Mouse (Mus musculus) erythroblast, embryonic 14.5 days (primary cell): Measurements from ENCODE around the gene Eno4. TPM values are rescaled to one million over a fixed set of nuclear protein-coding genes. Genes with fewer than 3 reads are reported as not detected.

Source experiments
- H3K27me3 ChIP-seq: 2 replicates; pipeline ENCODE4 v1.6.1; 2012; ENCODE audit warnings: inconsistent platforms; ENCODE audit not compliant: control insufficient read depth
- H3K36me3 ChIP-seq: 2 replicates; pipeline ENCODE4 v1.6.1; 2012; ENCODE audit warnings: mild to moderate bottlenecking, inconsistent platforms; ENCODE audit not compliant: control insufficient read depth
- H3K4me1 ChIP-seq: 2 replicates; pipeline ENCODE4 v1.6.1; 2012; ENCODE audit warnings: inconsistent platforms; ENCODE audit not compliant: control insufficient read depth
- H3K4me3 ChIP-seq: replicated peaks from 2 replicates; pipeline ENCODE3; 2012; ENCODE audit warnings: moderate library complexity, mild to moderate bottlenecking, inconsistent platforms
- H3K9me3 ChIP-seq: 2 replicates; pipeline ENCODE4 v1.6.1; 2012; ENCODE audit warnings: low read length, inconsistent platforms, mixed read lengths; ENCODE audit not compliant: control insufficient read depth
- GATA1 ChIP-seq: IDR thresholded peaks from 2 replicates; pipeline ENCODE4 v1.6.1; 2012; ENCODE audit warnings: low read length, inconsistent platforms, mixed read lengths
- TAL1 ChIP-seq: IDR thresholded peaks from 3 replicates; pipeline ENCODE4 v1.6.1; 2012; ENCODE audit warnings: low read length, inconsistent platforms, mixed read lengths
- polyA plus RNA-seq: library from polyadenylated mRNA; stranded (reverse); fragments of >175 nt; gene quantifications from 2 replicates; pipeline ENCODE4 v1.2.3, GENCODE M21; 2012

The Eno4 gene
- polyA plus RNA-seq, 1 experiment: not detected

DNA sequence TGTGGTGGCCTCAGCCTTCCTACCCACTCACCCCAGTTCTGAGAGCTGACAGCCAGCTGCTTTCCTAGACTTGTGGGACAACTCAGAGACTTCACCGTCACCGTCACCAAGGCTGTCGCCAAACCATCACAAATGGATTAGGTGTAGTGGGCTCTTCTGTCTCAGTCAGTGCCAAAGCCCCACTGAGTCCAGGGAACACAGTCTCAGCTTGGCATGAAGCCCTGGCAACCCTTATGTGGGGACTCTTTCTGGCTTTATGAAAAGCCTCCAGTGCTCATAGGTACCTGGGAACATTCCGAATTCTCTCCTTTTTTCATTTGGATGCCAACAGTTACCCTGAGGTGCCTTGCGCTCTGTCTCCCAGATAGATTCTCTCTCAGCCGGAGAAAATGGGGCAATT is 29.9 kb upstream of the Eno4 start:
- Histone ChIP-seq H3K27me3 (no peaks in the 10 kb centered on the region), H3K36me3 (no peaks in the 10 kb centered on the region), H3K4me1 (no peaks in the 10 kb centered on the region), H3K4me3 (no peak overlapping the region), H3K9me3 (no peaks in the 10 kb centered on the region)
- no peak for TF ChIP-seq GATA1
- no peak for TF ChIP-seq TAL1

DNA sequence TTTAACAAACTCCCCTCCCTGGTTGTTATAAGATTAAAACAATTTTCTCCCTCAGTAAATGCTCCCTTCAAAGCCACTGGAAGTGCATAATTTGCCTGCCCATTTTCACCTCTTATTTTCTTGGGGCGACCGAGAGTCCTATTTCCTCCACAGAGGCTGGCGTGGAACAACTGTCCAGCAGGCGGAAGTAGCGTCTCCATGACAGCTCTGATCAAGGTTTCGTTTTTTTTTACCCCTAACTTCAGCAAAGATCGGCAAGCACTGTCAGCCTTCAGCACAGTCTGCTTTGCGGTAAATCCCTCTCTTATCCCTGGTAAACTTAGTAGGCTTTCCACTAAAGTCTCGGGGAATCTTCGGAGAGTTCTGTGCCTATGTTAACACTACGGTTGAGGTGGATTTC is 24.6 kb upstream of the Eno4 start:
- Histone ChIP-seq H3K27me3 (no peaks in the 10 kb centered on the region), H3K9me3 (no peaks in the 10 kb centered on the region; the same call in 1 of the 2 replicates), H3K4me3 (no peak overlapping the region), H3K36me3 (no peaks in the 10 kb centered on the region), H3K4me1 (no peaks in the 10 kb centered on the region)
- TF ChIP-seq GATA1 (no peak), TAL1 (no peak)

DNA sequence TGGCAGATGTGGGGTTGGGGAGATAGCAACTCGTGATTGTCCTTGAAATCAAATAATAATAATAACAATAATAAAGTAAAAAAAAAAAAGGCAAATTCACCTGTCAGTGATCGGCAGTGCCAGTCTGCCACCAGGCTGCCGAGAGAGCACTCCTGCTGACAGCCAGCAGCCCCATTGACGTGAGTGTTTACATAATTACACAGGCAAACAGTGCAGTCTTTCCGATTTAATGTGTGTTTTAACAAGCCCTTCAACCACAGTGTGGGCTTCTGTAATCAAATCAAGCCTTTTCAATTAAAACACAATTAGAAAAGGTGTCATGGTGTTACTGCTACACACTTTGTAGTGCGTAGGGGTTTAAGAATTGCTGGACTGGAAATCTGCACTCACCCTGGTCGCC is 24.1 kb upstream of the Eno4 start:
- H3K36me3 ChIP-seq: no peaks in the 10 kb centered on the region
- no peak overlapping the region for H3K4me3 ChIP-seq
- TF ChIP-seq GATA1 (no peak), TAL1 (no peak)
- H3K9me3 ChIP-seq: no peaks in the 10 kb centered on the region; the same call in 1 of the 2 replicates
- no peaks in the 10 kb centered on the region for H3K27me3 ChIP-seq
- no peaks in the 10 kb centered on the region for H3K4me1 ChIP-seq

DNA sequence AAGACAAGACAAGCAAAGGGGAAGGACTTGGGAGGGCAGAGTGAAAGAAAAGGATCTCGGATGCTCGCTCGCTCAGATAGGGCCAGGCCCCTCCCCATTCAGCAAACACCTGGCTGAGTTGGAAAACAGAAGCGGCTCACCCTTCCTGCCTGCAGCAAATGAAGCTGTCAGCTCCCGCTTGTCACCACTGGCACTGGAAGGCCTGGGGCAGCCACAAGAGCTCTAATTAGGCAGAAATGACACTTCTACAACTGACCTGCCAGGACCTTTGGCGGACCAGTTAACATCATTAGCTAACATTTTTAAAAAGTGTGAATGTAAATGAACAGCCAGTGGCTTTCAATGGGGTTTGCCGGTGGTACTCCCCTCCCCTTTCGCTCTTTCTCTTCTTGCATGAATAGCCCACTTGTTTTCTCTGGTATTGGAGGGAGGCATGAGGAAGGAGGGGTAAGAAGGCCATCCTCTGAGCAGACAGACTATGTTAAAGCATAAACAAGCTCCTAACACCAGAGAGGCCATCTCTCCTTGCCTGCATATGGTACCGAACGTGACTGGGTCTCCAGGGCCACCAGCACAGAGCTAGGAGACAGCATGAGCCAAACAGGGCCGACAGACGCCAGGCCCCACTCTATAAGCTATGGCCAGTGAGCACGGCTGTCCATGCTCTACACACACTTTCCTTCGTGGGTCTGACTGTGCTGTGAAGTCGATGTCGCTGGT is 12.0 kb upstream of the Eno4 start:
- Histone ChIP-seq H3K9me3 (no peaks in the 10 kb centered on the region), H3K4me3 (no peak overlapping the region), H3K4me1 (no peaks in the 10 kb centered on the region), H3K36me3 (no peaks in the 10 kb centered on the region), H3K27me3 (peaks cover 6% of the 10 kb centered on the region; the same call in 1 of the 2 replicates)
- TF ChIP-seq GATA1: no peak
- TF ChIP-seq TAL1: no peak

DNA sequence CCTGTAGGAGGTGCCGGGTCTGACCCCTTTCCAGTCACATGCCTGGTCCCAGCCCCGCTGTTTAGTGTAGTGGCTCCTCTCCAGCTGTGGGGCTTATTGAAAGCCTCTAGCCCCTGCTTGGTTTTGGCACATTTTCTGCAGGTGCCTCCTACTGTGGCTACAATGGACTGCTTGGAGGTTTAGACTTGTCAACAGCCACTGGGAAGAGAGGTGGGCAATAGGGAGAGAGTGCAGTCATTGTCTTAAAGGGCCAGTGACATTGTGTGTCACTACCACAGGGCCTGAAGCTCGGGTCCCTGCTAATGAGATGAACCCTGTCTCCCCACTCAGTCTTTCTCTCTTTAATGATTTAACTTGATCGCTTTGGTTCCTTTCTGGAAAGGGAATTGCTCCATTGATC is 10.2 kb upstream of the Eno4 start:
- Histone ChIP-seq H3K27me3 (peaks cover 6% of the 10 kb centered on the region; the same call in 1 of the 2 replicates), H3K4me1 (no peaks in the 10 kb centered on the region), H3K36me3 (no peaks in the 10 kb centered on the region), H3K4me3 (no peak overlapping the region), H3K9me3 (no peaks in the 10 kb centered on the region)
- no peak for TF ChIP-seq GATA1
- no peak for TF ChIP-seq TAL1

DNA sequence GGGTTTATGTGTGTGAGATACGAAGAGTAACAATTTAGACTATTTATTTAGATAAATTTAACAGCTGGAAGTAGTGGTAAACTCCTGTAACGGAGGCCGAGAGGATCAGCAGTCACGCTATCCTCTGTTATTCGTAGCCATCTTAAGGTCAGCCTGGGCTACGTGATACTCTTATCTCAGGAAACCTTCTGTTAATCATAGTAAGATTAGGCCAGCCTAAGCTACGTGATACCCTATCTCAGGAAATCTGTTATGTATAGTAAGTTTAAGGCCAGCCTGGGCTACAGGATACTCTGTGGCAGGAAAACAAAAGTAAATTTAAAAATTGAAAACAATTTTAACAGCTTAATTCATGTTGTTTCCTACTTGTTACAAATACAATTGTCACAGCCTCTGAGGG is 2.7 kb downstream of the Eno4 start:
- Histone ChIP-seq H3K4me3 (no peak overlapping the region), H3K4me1 (peaks cover 20% of the 10 kb centered on the region), H3K36me3 (no peaks in the 10 kb centered on the region), H3K9me3 (no peaks in the 10 kb centered on the region), H3K27me3 (peaks cover 2% of the 10 kb centered on the region; the same call in 1 of the 2 replicates)
- TF ChIP-seq TAL1: no peak
- TF ChIP-seq GATA1: no peak

DNA sequence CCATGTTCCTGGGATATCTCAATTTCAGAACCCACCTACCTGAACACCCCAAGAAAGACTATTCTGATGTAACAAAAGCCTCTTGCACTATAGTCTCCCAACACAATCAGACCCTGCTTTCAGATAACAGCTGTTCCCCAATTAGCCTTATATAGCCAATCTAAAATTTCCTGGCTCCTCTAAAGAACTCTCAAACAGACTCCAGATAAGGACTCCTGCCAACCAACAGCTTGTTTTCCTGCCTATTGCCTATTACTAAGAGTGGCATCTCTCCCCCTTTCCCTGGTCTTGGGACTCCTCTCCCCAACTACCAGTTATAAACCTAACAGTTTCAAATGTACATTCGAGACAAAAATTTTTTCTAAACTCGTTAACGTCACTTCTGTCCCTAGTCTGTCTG is 8.3 kb downstream of the Eno4 start:
- Histone ChIP-seq H3K9me3 (no peaks in the 10 kb centered on the region), H3K4me1 (no peaks in the 10 kb centered on the region), H3K27me3 (peaks cover 10% of the 10 kb centered on the region), H3K4me3 (no peak overlapping the region), H3K36me3 (no peaks in the 10 kb centered on the region)
- no peak for TF ChIP-seq GATA1
- TF ChIP-seq TAL1: no peak

DNA sequence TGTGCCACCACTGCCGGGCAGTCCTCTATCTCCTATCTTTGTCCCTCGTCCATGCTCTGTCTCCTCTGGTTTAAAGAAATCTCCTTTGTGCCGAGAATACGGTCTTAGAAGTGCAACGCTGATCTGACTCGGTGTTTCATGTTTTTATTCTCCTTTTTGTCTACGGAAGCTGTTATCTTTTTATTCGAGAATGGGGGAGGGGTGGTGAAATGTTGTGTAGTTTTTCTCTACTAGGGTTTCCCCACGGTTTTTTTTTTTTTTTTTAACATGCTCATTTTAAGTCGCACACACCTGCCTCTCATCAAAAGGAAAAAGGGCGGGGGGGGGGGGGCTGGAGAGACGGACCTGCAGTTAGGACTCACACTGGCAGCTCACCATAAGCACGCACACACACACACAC is 9.0 kb downstream of the Eno4 start:
- no peaks in the 10 kb centered on the region for H3K9me3 ChIP-seq
- H3K4me3 ChIP-seq: no peak overlapping the region
- TF ChIP-seq TAL1: no peak
- no peak for TF ChIP-seq GATA1
- H3K27me3 ChIP-seq: peaks cover 10% of the 10 kb centered on the region
- H3K36me3 ChIP-seq: no peaks in the 10 kb centered on the region
- H3K4me1 ChIP-seq: no peaks in the 10 kb centered on the region

DNA sequence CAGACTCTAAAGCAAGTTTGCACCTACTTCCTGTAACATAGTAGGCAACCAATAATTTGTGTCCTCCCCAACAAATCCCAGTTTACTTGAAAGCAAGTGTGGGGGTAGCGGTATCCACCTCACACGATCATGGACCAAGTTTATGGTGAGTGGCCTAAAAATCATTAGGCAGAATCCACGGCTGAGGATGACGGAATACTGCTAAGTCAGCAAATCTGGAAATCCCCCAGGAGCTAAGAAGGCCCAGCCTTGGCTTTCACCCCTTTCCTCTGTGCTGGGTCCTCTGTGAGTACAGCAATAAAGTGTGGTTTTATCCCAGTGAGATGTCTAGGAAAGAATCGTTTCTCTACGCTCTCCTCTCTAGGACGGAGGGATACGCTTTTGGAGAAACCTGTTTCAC is 11.6 kb downstream of the Eno4 start:
- Histone ChIP-seq H3K27me3 (peaks cover 10% of the 10 kb centered on the region), H3K4me3 (no peak overlapping the region), H3K4me1 (no peaks in the 10 kb centered on the region), H3K9me3 (no peaks in the 10 kb centered on the region), H3K36me3 (no peaks in the 10 kb centered on the region)
- TF ChIP-seq GATA1 (no peak), TAL1 (no peak)

DNA sequence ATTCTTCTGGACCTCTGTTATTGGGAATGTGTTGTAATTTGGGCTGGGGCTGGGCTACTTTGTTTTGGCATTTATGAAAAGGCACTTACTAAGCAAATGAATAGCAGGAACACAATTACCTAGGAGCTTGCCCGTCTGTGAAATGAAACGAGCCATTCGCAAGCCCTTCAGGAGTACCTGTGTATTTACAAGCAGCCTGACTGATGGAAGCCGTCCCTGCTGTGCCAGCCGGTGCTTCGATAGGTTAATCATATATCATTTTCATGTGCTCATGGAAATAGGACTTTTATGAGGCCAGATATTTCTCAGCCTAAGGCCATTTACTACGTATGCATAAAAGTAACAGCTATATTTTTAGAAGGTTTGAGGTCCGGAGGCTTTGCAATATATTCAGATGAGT is 19.8 kb downstream of the Eno4 start:
- no peaks in the 10 kb centered on the region; the same call in 1 of the 2 replicates for H3K27me3 ChIP-seq

More for the DNA sequence above, 19.8 kb downstream of the Eno4 start:
- H3K4me1 ChIP-seq: no peaks in the 10 kb centered on the region
- H3K9me3 ChIP-seq: no peaks in the 10 kb centered on the region; the same call in 1 of the 2 replicates
- no peaks in the 10 kb centered on the region for H3K36me3 ChIP-seq
- TF ChIP-seq GATA1: no peak
- no peak for TF ChIP-seq TAL1
- no peak overlapping the region for H3K4me3 ChIP-seq
